Mouse (Mus musculus) E14TG2a.4 (cell line): Measurements from ENCODE around the gene Mea1.

Source experiments
- H3K27me3 ChIP-seq: 2 replicates; pipeline ENCODE4 v1.6.1; 2014; ENCODE audit warnings: low read length, control low read depth; ENCODE audit not compliant: insufficient read depth
- H3K36me3 ChIP-seq: 2 replicates; pipeline ENCODE4 v1.6.1; 2014; ENCODE audit warnings: low read length, control low read depth; ENCODE audit not compliant: insufficient read depth
- H3K4me1 ChIP-seq: replicated peaks from 2 replicates; pipeline ENCODE4 v1.6.1; 2014; ENCODE audit warnings: low read depth, low read length, control low read depth
- H3K4me3 ChIP-seq: replicated peaks from 2 replicates; pipeline ENCODE4 v1.5.1; 2014; ENCODE audit warnings: mild to moderate bottlenecking, low read length
- H3K9me3 ChIP-seq: 2 replicates; pipeline ENCODE4 v1.6.1; 2014; ENCODE audit warnings: low read length, control low read depth
- CTCF ChIP-seq: conservative IDR thresholded peaks from 2 replicates; pipeline ENCODE4 v1.5.1; 2014; ENCODE audit warnings: low read length
- NANOG ChIP-seq: IDR thresholded peaks from 2 replicates; pipeline ENCODE4 v1.6.1; 2014; ENCODE audit warnings: borderline replicate concordance, low read length, mixed read lengths
- POU5F1 ChIP-seq: IDR thresholded peaks from 2 replicates; pipeline ENCODE4 v1.6.1; 2014; ENCODE audit warnings: low read length, borderline replicate concordance

Mea1 gene

DNA sequence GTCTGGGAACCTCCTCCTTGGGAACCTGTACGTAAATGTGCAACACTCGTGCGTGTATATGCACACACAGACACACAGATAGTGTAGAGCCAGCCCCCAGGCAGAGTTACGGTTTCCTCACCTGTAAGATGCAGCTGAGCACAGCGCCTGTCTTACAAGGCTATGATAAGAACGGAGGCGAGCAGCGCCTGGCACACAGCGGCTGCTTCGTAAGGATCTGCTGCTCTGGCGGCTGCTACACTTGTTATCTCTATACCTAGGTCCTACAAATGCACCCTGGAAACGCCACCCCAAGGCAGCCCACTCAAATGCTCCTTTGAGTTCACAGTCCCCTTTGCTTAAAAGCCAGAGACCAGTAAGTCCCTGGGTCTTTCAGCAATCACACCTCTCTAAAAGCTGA, 12.1 kb downstream of the Mea1 start:
- Histone ChIP-seq H3K4me3 (no peak overlapping the region), H3K4me1 (peaks cover 64% of the 10 kb centered on the region), H3K9me3 (no peaks in the 10 kb centered on the region), H3K36me3 (peaks cover 72% of the 10 kb centered on the region), H3K27me3 (no peaks in the 10 kb centered on the region)
- no peak for TF ChIP-seq POU5F1
- no peak for TF ChIP-seq NANOG
- no peak for TF ChIP-seq CTCF

DNA sequence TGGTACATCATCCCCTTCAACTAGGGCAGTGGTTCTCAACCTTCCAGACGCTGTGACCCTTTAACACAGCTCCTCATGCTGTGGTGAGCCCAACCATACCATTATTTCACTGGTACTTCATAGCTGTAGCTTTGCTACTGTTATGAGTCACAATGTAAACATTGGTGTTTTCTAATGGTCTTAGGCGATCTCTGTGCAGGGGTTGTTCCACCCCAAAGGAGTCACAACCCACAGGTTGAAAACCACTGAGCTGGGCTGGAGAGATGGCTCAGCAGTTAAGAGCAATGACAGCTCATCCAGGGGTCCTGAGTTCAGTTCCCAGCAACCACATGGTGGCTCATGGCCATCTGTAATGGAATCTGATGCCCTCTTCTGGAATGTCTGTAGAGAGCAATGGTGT, 12.8 kb downstream of the Mea1 start:
- no peaks in the 10 kb centered on the region for H3K27me3 ChIP-seq
- H3K4me1 ChIP-seq, result peaks cover 67% of the 10 kb centered on the region
- H3K36me3 ChIP-seq, result peaks cover 72% of the 10 kb centered on the region
- no peak overlapping the region for H3K4me3 ChIP-seq
- no peaks in the 10 kb centered on the region for H3K9me3 ChIP-seq
- TF ChIP-seq POU5F1, result no peak
- TF ChIP-seq NANOG, result no peak
- TF ChIP-seq CTCF, result no peak

DNA sequence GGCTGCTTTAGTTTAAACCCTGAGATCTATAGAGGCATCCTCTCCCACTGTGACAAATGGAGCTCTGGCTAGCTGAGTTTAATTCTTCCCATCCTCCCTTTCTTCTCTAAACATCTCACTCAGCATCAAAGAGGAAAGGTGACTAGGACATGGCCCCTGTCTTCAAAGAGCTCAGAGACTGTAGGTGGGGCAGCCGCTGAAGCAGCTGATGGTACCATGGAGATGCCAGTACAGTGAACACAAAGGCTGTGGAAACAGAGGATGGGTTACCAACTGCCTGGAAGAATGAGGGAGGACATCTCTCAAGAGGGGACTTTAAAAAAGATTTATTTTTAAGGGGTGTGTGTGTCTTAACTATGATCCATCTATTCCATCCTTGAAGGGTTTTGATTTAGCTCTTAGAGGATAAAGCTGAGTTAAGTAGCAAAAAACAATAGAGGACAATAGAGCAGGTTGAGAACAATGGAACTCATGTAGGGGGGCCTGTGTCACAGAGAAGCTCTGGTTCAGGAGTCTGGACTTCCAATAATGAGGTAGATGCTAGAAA, 16.0 kb downstream of the Mea1 start:
- H3K4me3 ChIP-seq, result no peak overlapping the region
- no peak for TF ChIP-seq CTCF
- no peak for TF ChIP-seq POU5F1
- TF ChIP-seq NANOG, result peak; percentile 78; the same call in 1 of the 2 replicates
- no peaks in the 10 kb centered on the region for H3K9me3 ChIP-seq
- no peaks in the 10 kb centered on the region for H3K27me3 ChIP-seq
- peaks cover 73% of the 10 kb centered on the region for H3K4me1 ChIP-seq
- H3K36me3 ChIP-seq, result peaks cover 64% of the 10 kb centered on the region

DNA sequence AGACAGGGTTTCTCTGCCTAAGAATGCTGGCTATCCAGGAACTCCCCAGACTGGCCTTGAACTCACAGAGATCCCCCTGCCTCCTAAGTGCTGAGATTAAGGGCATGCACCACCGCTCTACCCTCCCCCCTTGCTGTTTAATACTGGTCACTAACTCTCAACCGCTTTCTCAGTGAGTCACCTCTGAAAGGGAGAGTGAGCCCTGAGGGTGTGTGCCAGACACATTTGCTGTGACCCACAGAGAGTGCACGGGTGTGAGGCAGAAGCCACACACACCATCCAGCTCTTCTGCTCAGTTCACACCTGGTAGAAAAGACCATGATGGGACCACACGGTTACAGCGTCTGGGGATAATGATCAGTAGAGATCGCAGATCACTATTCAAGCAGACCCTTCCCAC, 19.9 kb downstream of the Mea1 start:
- H3K4me3 ChIP-seq, result no peak overlapping the region
- H3K27me3 ChIP-seq, result no peaks in the 10 kb centered on the region
- no peak for TF ChIP-seq NANOG
- TF ChIP-seq CTCF, result no peak
- TF ChIP-seq POU5F1, result no peak

DNA sequence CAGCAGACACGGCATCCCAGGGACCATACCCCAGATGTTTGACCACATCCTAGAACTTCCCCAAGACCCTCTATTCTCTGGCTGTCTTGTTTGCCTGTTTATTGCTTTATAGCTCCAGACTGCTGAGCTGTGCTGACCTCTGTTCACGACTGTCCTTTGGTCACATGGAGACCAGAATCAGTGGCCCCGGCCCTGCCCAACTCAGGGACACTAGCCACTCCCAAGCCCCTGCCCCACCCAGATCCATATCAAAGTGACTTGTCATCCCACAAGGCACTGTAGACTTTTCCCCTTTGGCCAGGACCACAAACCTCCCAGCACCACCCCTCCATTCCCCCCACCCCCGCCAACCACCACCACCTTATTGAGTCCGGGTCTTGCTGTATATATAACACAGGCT, 20.7 kb downstream of the Mea1 start:
- Histone ChIP-seq H3K36me3 (peaks cover 67% of the 10 kb centered on the region), H3K27me3 (no peaks in the 10 kb centered on the region), H3K4me3 (no peak overlapping the region), H3K4me1 (peaks cover 82% of the 10 kb centered on the region), H3K9me3 (no peaks in the 10 kb centered on the region)
- no peak for TF ChIP-seq CTCF
- TF ChIP-seq POU5F1, result no peak
- no peak for TF ChIP-seq NANOG

More for the DNA sequence above, 19.9 kb downstream of the Mea1 start:
- peaks cover 70% of the 10 kb centered on the region for H3K36me3 ChIP-seq
- peaks cover 82% of the 10 kb centered on the region for H3K4me1 ChIP-seq
- no peaks in the 10 kb centered on the region for H3K9me3 ChIP-seq

DNA sequence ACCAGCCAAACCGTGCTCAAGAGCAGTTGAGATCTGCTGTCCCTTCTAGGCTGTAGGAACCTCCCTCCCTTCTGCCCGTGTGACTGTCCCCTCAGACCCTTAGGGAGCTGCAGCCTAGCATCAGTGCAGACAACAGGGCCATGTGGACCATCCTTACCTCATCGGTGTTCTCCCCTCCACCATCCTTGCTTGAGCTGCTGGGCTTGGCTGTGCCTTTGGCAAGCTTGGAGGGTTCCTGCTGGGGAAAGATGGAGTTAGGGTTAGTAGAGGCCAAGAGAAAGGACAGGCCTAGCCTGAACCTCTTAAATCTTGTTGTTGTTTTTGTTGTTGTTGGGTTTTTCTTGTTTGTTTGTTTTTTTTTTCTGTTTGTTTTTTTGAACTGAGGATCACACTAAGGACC, 21.3 kb downstream of the Mea1 start:
- Histone ChIP-seq H3K4me1 (peaks cover 76% of the 10 kb centered on the region), H3K4me3 (no peak overlapping the region)

DNA sequence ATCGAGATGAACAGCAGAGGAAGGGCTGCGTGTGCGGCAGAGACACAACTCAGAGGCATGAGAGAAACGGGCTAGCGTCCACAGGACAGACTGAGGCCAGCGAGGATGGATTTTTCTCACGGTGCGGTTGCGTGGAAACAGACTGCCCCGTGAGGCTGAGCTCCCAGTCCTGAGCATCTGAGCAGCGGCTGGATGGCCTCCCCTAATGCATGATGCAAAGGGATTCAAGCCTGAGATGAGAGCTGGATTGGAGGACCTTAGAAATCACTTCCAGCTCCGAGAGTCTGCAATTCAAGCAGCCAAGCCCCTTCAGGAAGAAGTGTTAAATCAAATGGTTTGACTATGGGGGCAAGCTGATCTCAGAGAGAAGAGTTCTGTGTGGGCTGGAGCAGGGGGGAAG, 22.9 kb downstream of the Mea1 start:
- peaks cover 3% of the 10 kb centered on the region; the same call in 1 of the 2 replicates for H3K27me3 ChIP-seq
- no peak overlapping the region for H3K4me3 ChIP-seq
- H3K4me1 ChIP-seq, result peaks cover 77% of the 10 kb centered on the region
- H3K9me3 ChIP-seq, result no peaks in the 10 kb centered on the region
- no peak for TF ChIP-seq CTCF
- TF ChIP-seq POU5F1, result no peak
- TF ChIP-seq NANOG, result no peak
- H3K36me3 ChIP-seq, result peaks cover 59% of the 10 kb centered on the region

More for the DNA sequence above, 21.3 kb downstream of the Mea1 start:
- Histone ChIP-seq H3K9me3 (no peaks in the 10 kb centered on the region), H3K36me3 (peaks cover 67% of the 10 kb centered on the region), H3K27me3 (no peaks in the 10 kb centered on the region)
- no peak for TF ChIP-seq POU5F1
- TF ChIP-seq NANOG, result no peak
- no peak for TF ChIP-seq CTCF

DNA sequence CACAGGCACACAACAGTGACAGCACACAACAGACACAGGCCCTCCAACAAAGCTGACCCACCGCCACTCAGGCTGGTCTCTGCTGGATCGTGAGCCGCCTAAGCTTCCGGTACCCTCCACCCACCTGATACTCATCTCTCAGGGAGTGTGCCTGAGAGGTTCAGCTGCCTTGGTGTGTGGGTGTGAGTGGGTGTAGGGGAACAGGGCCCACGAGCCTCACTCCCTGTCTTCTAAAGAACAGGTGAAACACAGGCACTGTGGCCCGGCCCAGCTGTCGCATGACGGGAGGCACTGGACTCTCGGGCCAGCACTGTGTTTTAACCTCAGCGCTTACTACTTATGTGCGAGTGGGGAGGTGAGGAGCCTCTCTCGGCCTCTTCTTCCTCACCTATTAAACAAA, 23.5 kb downstream of the Mea1 start:
- TF ChIP-seq NANOG, result no peak
- TF ChIP-seq POU5F1, result no peak
- no peak for TF ChIP-seq CTCF
- Histone ChIP-seq H3K4me3 (no peak overlapping the region), H3K4me1 (peaks cover 78% of the 10 kb centered on the region), H3K9me3 (no peaks in the 10 kb centered on the region), H3K36me3 (peaks cover 59% of the 10 kb centered on the region), H3K27me3 (peaks cover 9% of the 10 kb centered on the region; the same call in 1 of the 2 replicates)

DNA sequence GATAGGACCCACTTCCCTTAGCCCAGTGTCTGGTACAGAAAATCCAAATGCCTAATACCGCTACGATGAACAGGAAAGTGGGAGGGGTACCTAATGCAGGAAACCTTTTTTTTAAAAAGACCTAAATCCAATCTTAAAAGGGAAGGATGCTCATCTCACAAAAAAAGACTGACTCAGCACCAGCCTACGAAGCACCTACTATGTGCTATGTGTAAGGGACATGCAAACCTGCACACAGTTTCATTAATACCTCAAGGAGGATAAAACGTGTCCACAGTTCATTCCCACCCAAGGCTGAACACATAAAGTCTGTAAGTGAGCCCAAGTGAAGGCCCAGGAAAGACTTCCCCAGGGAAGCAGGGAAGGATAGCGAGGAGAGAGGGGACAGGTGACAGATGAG, 23.9 kb downstream of the Mea1 start:
- TF ChIP-seq NANOG (no peak), CTCF (no peak)
- peaks cover 10% of the 10 kb centered on the region; the same call in 1 of the 2 replicates for H3K27me3 ChIP-seq

More for the DNA sequence above, 23.9 kb downstream of the Mea1 start:
- peaks cover 77% of the 10 kb centered on the region for H3K4me1 ChIP-seq
- H3K4me3 ChIP-seq, result no peak overlapping the region
- H3K9me3 ChIP-seq, result no peaks in the 10 kb centered on the region
- H3K36me3 ChIP-seq, result peaks cover 55% of the 10 kb centered on the region
